Mouse (Mus musculus) small intestine, adult 2 months (tissue): ENCODE data around the gene Spry1. TPM values are rescaled to one million over a fixed set of nuclear protein-coding genes. Genes with fewer than 3 reads are reported as not detected.
A peak's percentile ranks its signal among the peaks of the same experiment; 100 is the strongest.

ENCODE experiments used
- H3K27ac ChIP-seq: fragments of 200-500 bp; 2 replicates; pipeline ENCODE4 v1.5.1; 2012; ENCODE audit warnings: low read depth, low read length, control low read depth, inconsistent platforms; ENCODE audit not compliant: insufficient read depth
- H3K27me3 ChIP-seq: fragments of 200-500 bp; 2 replicates; pipeline ENCODE4 v1.6.1; 2012; ENCODE audit warnings: mild to moderate bottlenecking, moderate library complexity, low read length, inconsistent platforms; ENCODE audit not compliant: control insufficient read depth, insufficient read depth
- H3K36me3 ChIP-seq: fragments of 200-500 bp; 2 replicates; pipeline ENCODE4 v1.6.1; 2012; ENCODE audit warnings: mild to moderate bottlenecking, low read length, control low read depth, inconsistent platforms; ENCODE audit not compliant: control insufficient read depth, insufficient read depth
- H3K4me1 ChIP-seq: fragments of 200-500 bp; 2 replicates; pipeline ENCODE4 v1.6.1; 2012; ENCODE audit warnings: low read length, inconsistent platforms, mixed read lengths; ENCODE audit not compliant: control insufficient read depth, insufficient read depth, insufficient read length
- H3K4me3 ChIP-seq: fragments of 200-500 bp; 2 replicates; pipeline ENCODE4 v1.5.1; 2012; ENCODE audit warnings: low read depth, mild to moderate bottlenecking, control low read depth, inconsistent platforms, low read length, moderate library complexity
- CTCF ChIP-seq: fragments of 200-500 bp; IDR thresholded peaks from 2 replicates; pipeline ENCODE4 v1.5.1; 2012; ENCODE audit warnings: low read depth, mild to moderate bottlenecking, control low read depth, inconsistent platforms, low read length, moderate library complexity, mixed read lengths; ENCODE audit not compliant: insufficient replicate concordance, insufficient read length; ENCODE audit errors: extremely low read depth
- POLR2A ChIP-seq: fragments of 200-500 bp; IDR thresholded peaks from 2 replicates; pipeline ENCODE4 v1.6.1; 2012; ENCODE audit warnings: low read depth, mild to moderate bottlenecking, control low read depth, inconsistent platforms, low read length, moderate library complexity
- WGBS: fragments of 180-500 bp; shearing (Covaris S2); methylation state at CpG from one replicate; pipeline ENCODE4 v1.1.7; 2018; 5-methylcytosine and 5-hydroxymethylcytosine counted together
- polyA plus RNA-seq: library from polyadenylated mRNA; depleted of rRNA; stranded (reverse); fragments of >200 nt; gene quantifications from 2 replicates; pipeline ENCODE4 v1.2.3, GENCODE M21; 2012

Spry1 gene
- polyA plus RNA-seq, 1 experiment, result 17.5 TPM

- WGBS, result 73% methylated on average over 21 of the region's 21 CpGs
- no peaks in the 10 kb centered on the region for H3K36me3 ChIP-seq
- TF ChIP-seq CTCF, result no peak
- no peak for TF ChIP-seq POLR2A
- H3K27ac ChIP-seq, result no peak overlapping the region
- no peak overlapping the region for H3K4me3 ChIP-seq
- H3K4me1 ChIP-seq, result no peaks in the 10 kb centered on the region
- no peaks in the 10 kb centered on the region for H3K27me3 ChIP-seq
Observed at GRCm38 (mm10) chr3:37616586-37617547, 22.9 kb upstream of the Spry1 start.

- no peaks in the 10 kb centered on the region for H3K4me1 ChIP-seq
- 92% methylated on average over 6 of the region's 6 CpGs for WGBS
- TF ChIP-seq CTCF, result no peak
- TF ChIP-seq POLR2A, result no peak
- H3K36me3 ChIP-seq, result no peaks in the 10 kb centered on the region
- no peaks in the 10 kb centered on the region for H3K27me3 ChIP-seq
- no peak overlapping the region for H3K27ac ChIP-seq
- no peak overlapping the region for H3K4me3 ChIP-seq
Observed at GRCm38 (mm10) chr3:37632246-37632645, 7.5 kb upstream of the Spry1 start.

- Histone ChIP-seq H3K36me3 (no peaks in the 10 kb centered on the region), H3K27ac (no peak overlapping the region), H3K27me3 (no peaks in the 10 kb centered on the region), H3K4me3 (no peak overlapping the region), H3K4me1 (no peaks in the 10 kb centered on the region)
- no peak for TF ChIP-seq POLR2A
- no peak for TF ChIP-seq CTCF
- 87% methylated on average over 3 of the region's 3 CpGs for WGBS
Observed at GRCm38 (mm10) chr3:37632751-37633150, 7.0 kb upstream of the Spry1 start.

GRCm38 (mm10) chr3:37634648-37635047 is 5.1 kb upstream of the Spry1 start:
- Histone ChIP-seq H3K36me3 (no peaks in the 10 kb centered on the region), H3K27ac (no peak overlapping the region), H3K27me3 (no peaks in the 10 kb centered on the region), H3K4me3 (no peak overlapping the region), H3K4me1 (no peaks in the 10 kb centered on the region; the same call in 1 of the 2 replicates)
- whole genome bisulfite sequencing, result 19% methylated on average over 4 of the region's 4 CpGs
- TF ChIP-seq POLR2A (no peak), CTCF (no peak)

GRCm38 (mm10) chr3:37636921-37637320 is 2.8 kb upstream of the Spry1 start:
- 86% methylated on average over 4 of the region's 4 CpGs for WGBS
- no peaks in the 10 kb centered on the region; the same call in 1 of the 2 replicates for H3K4me1 ChIP-seq
- no peaks in the 10 kb centered on the region for H3K36me3 ChIP-seq
- H3K27ac ChIP-seq, result no peak overlapping the region
- no peak for TF ChIP-seq POLR2A
- no peak for TF ChIP-seq CTCF
- no peaks in the 10 kb centered on the region for H3K27me3 ChIP-seq
- no peak overlapping the region for H3K4me3 ChIP-seq

GRCm38 (mm10) chr3:37640162-37640721 is 495 bp downstream of the Spry1 start:
- H3K4me3 ChIP-seq, result peak overlapping the region; percentile 87
- WGBS, result under 1% methylated on average over 86 of the region's 86 CpGs
- H3K36me3 ChIP-seq, result peaks cover 12% of the 10 kb centered on the region
- H3K27me3 ChIP-seq, result no peaks in the 10 kb centered on the region
- peaks cover 9% of the 10 kb centered on the region for H3K4me1 ChIP-seq
- no peak for TF ChIP-seq POLR2A
- TF ChIP-seq CTCF, result no peak
- peak overlapping the region; percentile 64 for H3K27ac ChIP-seq

- H3K4me1 ChIP-seq, result peaks cover 9% of the 10 kb centered on the region
- H3K27ac ChIP-seq, result peak overlapping the region; percentile 11; the same call in 1 of the 2 replicates
Observed at GRCm38 (mm10) chr3:37640810-37641209, 1.1 kb downstream of the Spry1 start.

More at GRCm38 (mm10) chr3:37640810-37641209, 1.1 kb downstream of the Spry1 start:
- Histone ChIP-seq H3K4me3 (peak overlapping the region; percentile 87), H3K27me3 (no peaks in the 10 kb centered on the region), H3K36me3 (peaks cover 12% of the 10 kb centered on the region)
- WGBS, result under 1% methylated on average over 47 of the region's 47 CpGs
- TF ChIP-seq POLR2A (no peak), CTCF (peak; percentile 63)
